Mouse (Mus musculus): Measurements from ENCODE around the gene Spata13.
A peak's percentile ranks its signal among the peaks of the same experiment; 100 is the strongest.

Spata13 gene

GRCm38 (mm10) chr14:60639195-60639594 is 5.4 kb downstream of the Spata13 start:
- no peak for DNase-seq (ENCODE audit: low read depth, low spot score)

GRCm38 (mm10) chr14:60641120-60641519 is 7.3 kb downstream of the Spata13 start:
- DNase-seq (ENCODE audit: low read depth, low spot score): no peak

GRCm38 (mm10) chr14:60642131-60642530 is 8.3 kb downstream of the Spata13 start:
- no peak for DNase-seq (ENCODE audit: low read depth, low spot score)

- DNase-seq (ENCODE audit: low read depth, low spot score): peak; percentile 66
These were observed 9.5 kb downstream of the Spata13 start for GRCm38 (mm10) chr14:60643098-60643870.

GRCm38 (mm10) chr14:60646373-60646772 is 12.6 kb downstream of the Spata13 start:
- no peak for DNase-seq (ENCODE audit: low read depth, low spot score)

- no peak for DNase-seq (ENCODE audit: low read depth, low spot score)
These were observed 14.1 kb downstream of the Spata13 start for GRCm38 (mm10) chr14:60647885-60648284.

- DNase-seq (ENCODE audit: low read depth, low spot score): no peak
These were observed 15.2 kb downstream of the Spata13 start for GRCm38 (mm10) chr14:60648956-60649355.

GRCm38 (mm10) chr14:60653184-60653583 is 19.4 kb downstream of the Spata13 start:
- DNase-seq (ENCODE audit: low read depth, low spot score): no peak

- DNase-seq (ENCODE audit: low read depth, low spot score): no peak
These were observed 20.2 kb downstream of the Spata13 start for GRCm38 (mm10) chr14:60653977-60654376.

- no peak for DNase-seq (ENCODE audit: low read depth, low spot score)
These were observed 20.9 kb downstream of the Spata13 start for GRCm38 (mm10) chr14:60654708-60655107.

GRCm38 (mm10) chr14:60655941-60656700 is 22.3 kb downstream of the Spata13 start:
- DNase-seq (ENCODE audit: low read depth, low spot score): no peak

- no peak for DNase-seq (ENCODE audit: low read depth, low spot score)
These were observed 22.9 kb downstream of the Spata13 start for GRCm38 (mm10) chr14:60656701-60657085.

GRCm38 (mm10) chr14:60657891-60658290 is 24.1 kb downstream of the Spata13 start:
- DNase-seq (ENCODE audit: low read depth, low spot score): no peak

- no peak for DNase-seq (ENCODE audit: low read depth, low spot score)
These were observed 25.7 kb downstream of the Spata13 start for GRCm38 (mm10) chr14:60659498-60659897.

GRCm38 (mm10) chr14:60660591-60660990 is 26.8 kb downstream of the Spata13 start:
- no peak for DNase-seq (ENCODE audit: low read depth, low spot score)

GRCm38 (mm10) chr14:60661281-60661680 is 27.5 kb downstream of the Spata13 start:
- no peak for DNase-seq (ENCODE audit: low read depth, low spot score)

- DNase-seq (ENCODE audit: low read depth, low spot score): no peak
These were observed 29.6 kb downstream of the Spata13 start for GRCm38 (mm10) chr14:60663309-60663940.

- DNase-seq (ENCODE audit: low read depth, low spot score): peak; percentile 39
These were observed 30.8 kb downstream of the Spata13 start for GRCm38 (mm10) chr14:60664641-60665040.

GRCm38 (mm10) chr14:60665263-60665662 is 31.5 kb downstream of the Spata13 start:
- DNase-seq (ENCODE audit: low read depth, low spot score): no peak

GRCm38 (mm10) chr14:60666252-60666651 is 32.5 kb downstream of the Spata13 start:
- peak; percentile 47 for DNase-seq (ENCODE audit: low read depth, low spot score)

GRCm38 (mm10) chr14:60670191-60670590 is 36.4 kb downstream of the Spata13 start:
- DNase-seq (ENCODE audit: low read depth, low spot score): no peak

- DNase-seq (ENCODE audit: low read depth, low spot score): no peak
These were observed 37.7 kb downstream of the Spata13 start for GRCm38 (mm10) chr14:60671504-60671903.
